Mouse (Mus musculus) MEL (cell line): ENCODE data around the gene Parm1.

Source experiments
- BHLHE40 ChIP-seq: IDR thresholded peaks from 2 replicates; pipeline ENCODE4 v1.6.1; 2012; ENCODE audit warnings: low read depth, mild to moderate bottlenecking, inconsistent platforms, low read length, improper control_type of control experiment, borderline replicate concordance
- CTCF ChIP-seq, 3 experiments: IDR thresholded peaks in 2 of 3; conservative IDR thresholded peaks in 1 of 3; 2 replicates each; pipeline ENCODE4 v1.5.1; 2011 to 2012; ENCODE audit warnings: low read length in 3 of 3, low read depth in 2 of 3, mild to moderate bottlenecking in 2 of 3, improper control_type of control experiment in 1 of 3, inconsistent platforms in 1 of 3, mixed read lengths in 1 of 3, moderate library complexity in 1 of 3; ENCODE audit not compliant: control insufficient read depth in 1 of 3, insufficient read depth in 1 of 3, poor library complexity in 1 of 3, severe bottlenecking in 1 of 3
- GATA1 ChIP-seq: IDR thresholded peaks from 2 replicates; pipeline ENCODE4 v1.6.1; 2011; ENCODE audit warnings: low read depth, low read length, improper control_type of control experiment
- MAZ ChIP-seq: IDR thresholded peaks from 2 replicates; pipeline ENCODE4 v1.6.1; 2012; ENCODE audit warnings: low read depth, mild to moderate bottlenecking, inconsistent platforms, low read length, improper control_type of control experiment
- RCOR1 ChIP-seq: IDR thresholded peaks from 2 replicates; pipeline ENCODE4 v1.6.1; 2012; ENCODE audit warnings: low read depth, mild to moderate bottlenecking, inconsistent platforms, low read length, improper control_type of control experiment
- TAL1 ChIP-seq: IDR thresholded peaks from 2 replicates; pipeline ENCODE4 v1.6.1; 2012; ENCODE audit warnings: mild to moderate bottlenecking, inconsistent platforms, low read length, moderate library complexity, mixed read lengths

GRCm38 (mm10) chr5:91480129-91480528 lies 37.3 kb upstream of the Parm1 start:
- TF ChIP-seq CTCF (IDR thresholded peaks at IDR 0.05 in 2 of 3, conservative IDR thresholded peaks at IDR 0.05 in 1 of 3; ENCODE audit: control insufficient read depth in 1 of 3, insufficient read depth in 1 of 3, low read depth in 2 of 3, low read length in 3 of 3, poor library complexity in 1 of 3, severe bottlenecking in 1 of 3) (no peak), TAL1 (peak; percentile 66), BHLHE40 (no peak), GATA1 (peak; percentile 75), MAZ (peak; percentile 21; the same call in 1 of the 2 replicates), RCOR1 (0 out of 2 replicates have a peak, but pooled peaks have one; percentile 37)
